Mouse (Mus musculus) lung, embryonic 14.5 days (tissue): ENCODE data around the gene Unc5b. TPM values are rescaled to one million over a fixed set of nuclear protein-coding genes. Genes with fewer than 3 reads are reported as not detected.

Source experiments
- ATAC-seq: fragments of 200-750 bp; cut with Nextera tagmentation; 2 replicates; pipeline ENCODE4 v1.8.0; 2017; ENCODE audit warnings: mild to moderate bottlenecking, moderate TSS enrichment, moderate library complexity; ENCODE audit not compliant: insufficient read depth
- DNase-seq: peaks from one replicate; pipeline ENCODE4 v3.0.0-alpha.2; 2015
- H3K27ac ChIP-seq: fragments of 300-500 bp; sonication (generic); 2 replicates; pipeline ENCODE4 v1.5.1; 2014; ENCODE audit warnings: low read depth, mild to moderate bottlenecking, moderate library complexity
- H3K27me3 ChIP-seq: fragments of 300-500 bp; sonication (generic); 2 replicates; pipeline ENCODE4 v1.6.1; 2014; ENCODE audit warnings: low read length, control low read depth; ENCODE audit not compliant: insufficient read depth
- H3K36me3 ChIP-seq: fragments of 300-500 bp; sonication (generic); 2 replicates; pipeline ENCODE4 v1.6.1; 2014; ENCODE audit warnings: control low read depth; ENCODE audit not compliant: insufficient read depth
- H3K4me1 ChIP-seq: fragments of 300-500 bp; sonication (generic); 2 replicates; pipeline ENCODE4 v1.6.1; 2014; ENCODE audit warnings: antibody characterized with exemption, control low read depth; ENCODE audit not compliant: insufficient read depth
- H3K4me2 ChIP-seq: fragments of 300-500 bp; sonication (generic); 2 replicates; pipeline ENCODE4 v1.6.1; 2014; ENCODE audit warnings: mild to moderate bottlenecking
- H3K4me3 ChIP-seq: fragments of 300-500 bp; sonication (generic); 2 replicates; pipeline ENCODE4 v1.5.1; 2014; ENCODE audit warnings: low read depth, low read length
- H3K9ac ChIP-seq: fragments of 300-500 bp; sonication (generic); 2 replicates; pipeline ENCODE4 v1.6.1; 2014
- H3K9me3 ChIP-seq: fragments of 300-500 bp; sonication (generic); 2 replicates; pipeline ENCODE4 v1.6.1; 2016; ENCODE audit warnings: low read depth, low read length, control low read depth
- CTCF ChIP-seq: IDR thresholded peaks from 2 replicates; pipeline ENCODE4 v1.5.1; 2016; ENCODE audit warnings: antibody characterized with exemption, low read depth
- WGBS: fragments of 180-500 bp; shearing (Covaris S2); extraction: QIAGEN DNeasy Blood & Tissue Kit; methylation state at CpG from one replicate; pipeline ENCODE4 v1.1.7; 2014; 5-methylcytosine and 5-hydroxymethylcytosine counted together
- polyA plus RNA-seq: library from polyadenylated mRNA; unstranded; fragments of >200 nt; fragmentation: Nextera tagmentation; extraction: Ambion mirVana; gene quantifications from 2 replicates; pipeline ENCODE4 v1.2.1, GENCODE M21; 2014

Unc5b gene
- polyA plus RNA-seq, 1 experiment from 2014 or later, result 6.6 TPM

DNA sequence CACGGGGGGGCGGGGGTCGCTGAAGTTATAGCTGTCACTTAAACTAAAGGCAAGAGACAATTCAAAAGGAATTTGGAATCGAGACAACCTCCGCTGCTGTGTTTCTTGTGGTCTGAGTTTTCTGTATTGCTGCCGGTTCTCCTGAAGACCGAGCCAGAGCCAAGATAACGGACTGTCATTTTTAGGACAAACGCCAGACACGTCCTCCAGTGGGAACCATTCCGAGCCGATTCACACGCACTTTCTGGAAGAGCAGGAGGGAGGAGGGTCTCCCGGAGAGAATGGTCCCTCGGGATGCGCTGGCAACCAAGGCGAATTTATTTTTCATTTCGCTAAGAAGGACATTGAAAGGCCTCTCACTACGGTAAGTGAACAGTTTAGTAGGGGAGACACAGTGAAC is 7.4 kb upstream of the Unc5b start:
- Histone ChIP-seq H3K9ac (no peak overlapping the region), H3K9me3 (no peaks in the 10 kb centered on the region), H3K27me3 (no peaks in the 10 kb centered on the region), H3K27ac (no peak overlapping the region), H3K36me3 (no peaks in the 10 kb centered on the region), H3K4me2 (peak overlapping the region; percentile 12; the same call in 1 of the 2 replicates), H3K4me3 (no peak overlapping the region), H3K4me1 (no peaks in the 10 kb centered on the region)
- 36% methylated on average over 19 of the region's 19 CpGs for WGBS
- no peak for TF ChIP-seq CTCF
- no peak for ATAC-seq
- DNase-seq, result peak; percentile 72

DNA sequence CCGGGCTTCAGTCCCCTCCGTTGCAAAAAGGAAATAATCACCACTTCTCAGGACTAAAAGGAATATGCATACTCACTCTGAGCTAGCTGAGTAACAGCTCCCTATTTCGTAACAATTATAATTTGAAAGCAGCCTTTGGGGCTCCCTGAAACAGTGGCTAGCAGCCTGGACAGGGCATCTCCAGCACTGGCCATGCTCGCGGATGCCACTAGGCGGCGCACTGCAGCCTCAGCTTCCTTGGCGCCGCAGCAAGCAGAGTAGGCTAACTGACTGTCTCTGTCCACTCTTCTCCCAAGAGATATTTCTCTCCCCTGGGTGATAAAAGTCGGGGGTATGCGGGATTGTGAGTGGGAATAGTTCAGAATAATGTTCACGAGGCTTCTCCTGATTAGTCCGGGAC is 3.6 kb upstream of the Unc5b start:
- no peak overlapping the region for H3K4me3 ChIP-seq
- DNase-seq, result peak; percentile 91
- WGBS, result 5% methylated on average over 13 of the region's 13 CpGs

DNA sequence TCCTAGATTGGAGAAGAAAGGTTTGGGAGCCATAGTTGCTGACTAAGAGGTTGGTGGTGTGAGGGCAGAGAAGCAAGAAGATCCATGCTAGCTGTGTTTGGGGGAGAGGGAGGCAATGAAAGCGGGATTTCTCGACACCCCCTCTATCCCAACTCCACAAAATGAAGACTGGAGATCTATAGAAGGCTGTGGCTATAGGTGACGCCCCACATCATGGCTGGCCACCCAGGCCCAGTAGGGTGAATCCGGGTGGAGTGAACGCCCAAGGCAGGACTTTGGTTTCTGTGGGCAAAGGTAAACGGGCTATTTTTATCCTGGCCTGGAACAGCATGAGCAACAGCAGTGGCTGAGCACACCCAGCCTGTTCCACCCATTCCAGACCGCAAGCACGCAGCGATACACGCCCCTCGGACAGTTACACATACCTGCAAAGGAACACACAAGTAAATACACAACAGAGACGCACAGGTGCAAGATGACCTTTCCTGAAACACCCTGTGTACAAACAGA is 1.3 kb upstream of the Unc5b start:
- H3K4me2 ChIP-seq, result no peak overlapping the region
- no peak for ATAC-seq
- peaks cover 11% of the 10 kb centered on the region for H3K4me1 ChIP-seq
- no peaks in the 10 kb centered on the region; the same call in 1 of the 2 replicates for H3K27me3 ChIP-seq
- no peak overlapping the region for H3K4me3 ChIP-seq
- 80% methylated on average over 12 of the region's 12 CpGs for WGBS
- no peak overlapping the region for H3K27ac ChIP-seq
- H3K9ac ChIP-seq, result no peak overlapping the region
- no peak for TF ChIP-seq CTCF
- DNase-seq, result no peak
- no peaks in the 10 kb centered on the region for H3K9me3 ChIP-seq
- H3K36me3 ChIP-seq, result no peaks in the 10 kb centered on the region

More for the DNA sequence above, 3.6 kb upstream of the Unc5b start:
- H3K36me3 ChIP-seq, result no peaks in the 10 kb centered on the region
- no peak for ATAC-seq
- no peaks in the 10 kb centered on the region; the same call in 1 of the 2 replicates for H3K4me1 ChIP-seq
- H3K9me3 ChIP-seq, result no peaks in the 10 kb centered on the region
- H3K27me3 ChIP-seq, result no peaks in the 10 kb centered on the region; the same call in 1 of the 2 replicates
- H3K4me2 ChIP-seq, result no peak overlapping the region
- peak; percentile 98 for TF ChIP-seq CTCF
- no peak overlapping the region for H3K27ac ChIP-seq
- H3K9ac ChIP-seq, result no peak overlapping the region

DNA sequence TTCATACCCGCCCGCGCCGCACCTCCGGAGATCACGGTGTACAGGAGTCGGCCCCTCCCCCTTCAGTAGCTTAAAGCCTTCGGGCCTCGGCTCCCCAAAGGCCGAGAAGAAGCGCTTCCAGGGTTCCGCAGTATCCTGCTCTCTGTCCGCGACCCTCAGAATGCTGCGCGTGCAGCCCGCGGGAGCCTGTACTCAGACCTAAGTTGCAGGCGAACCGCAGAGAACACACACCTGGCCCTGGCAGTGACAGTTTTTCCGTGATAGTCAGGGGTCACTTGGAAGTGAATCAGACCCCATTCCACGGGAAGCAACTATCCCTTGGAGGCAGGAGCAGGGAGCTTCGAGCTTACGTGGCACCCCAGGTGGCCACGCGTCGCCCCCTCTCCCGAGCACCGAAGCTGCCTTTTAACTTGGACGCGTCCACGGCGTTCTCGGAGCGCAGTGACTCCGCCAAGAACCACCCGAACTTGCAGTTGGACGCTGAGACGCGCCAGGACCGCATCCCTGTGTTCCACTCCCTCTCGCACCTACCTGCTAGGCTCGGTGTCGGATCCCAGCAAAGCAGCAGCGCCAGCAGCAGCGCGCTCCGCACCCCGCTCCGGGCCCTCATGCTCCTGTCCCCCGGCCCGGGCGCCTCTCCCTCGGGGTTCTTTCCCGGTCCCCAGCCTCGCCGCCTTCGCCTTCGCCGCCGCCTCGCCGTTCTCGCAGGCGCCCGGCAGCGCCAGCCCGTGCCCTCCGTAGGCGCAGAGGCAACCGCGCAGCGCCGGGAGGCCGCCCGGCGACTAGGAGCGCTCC is 628 bp downstream of the Unc5b start:
- H3K4me3 ChIP-seq, result peak overlapping the region; percentile 74
- under 1% methylated on average over 78 of the region's 78 CpGs for WGBS
- peak overlapping the region; percentile 81 for H3K9ac ChIP-seq
- no peaks in the 10 kb centered on the region; the same call in 1 of the 2 replicates for H3K27me3 ChIP-seq
- peak overlapping the region; percentile 90 for H3K4me2 ChIP-seq
- H3K9me3 ChIP-seq, result no peaks in the 10 kb centered on the region
- H3K36me3 ChIP-seq, result no peaks in the 10 kb centered on the region
- DNase-seq (peak; percentile 63), ATAC-seq (peak; percentile 25)
- TF ChIP-seq CTCF, result no peak
- H3K27ac ChIP-seq, result peak overlapping the region; percentile 89
- peaks cover 22% of the 10 kb centered on the region for H3K4me1 ChIP-seq

DNA sequence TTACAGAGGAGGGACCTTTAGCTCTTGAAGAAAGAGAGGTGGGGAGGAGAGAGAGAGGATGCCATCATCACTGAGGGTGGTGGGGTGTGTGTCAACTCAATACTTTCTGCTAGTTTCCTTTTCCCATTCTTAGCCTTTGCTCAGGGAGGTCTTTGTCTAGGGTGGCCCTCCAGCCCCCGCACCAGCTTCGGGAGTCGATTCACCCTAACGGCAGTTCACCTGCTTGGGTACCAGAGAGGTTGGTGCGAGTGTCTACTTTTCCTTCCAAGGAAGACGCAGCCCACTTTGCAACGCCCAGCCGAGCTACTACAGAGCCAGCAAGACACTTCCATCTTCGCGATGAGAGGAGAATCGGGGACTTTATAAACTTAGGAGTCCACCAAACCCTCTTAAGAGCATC is 1.4 kb downstream of the Unc5b start:
- under 1% methylated on average over 11 of the region's 11 CpGs for WGBS
- H3K9ac ChIP-seq, result peak overlapping the region; percentile 81
- no peaks in the 10 kb centered on the region for H3K36me3 ChIP-seq
- H3K4me1 ChIP-seq, result peaks cover 22% of the 10 kb centered on the region
- TF ChIP-seq CTCF, result no peak
- H3K4me2 ChIP-seq, result peak overlapping the region; percentile 90
- H3K4me3 ChIP-seq, result peak overlapping the region; percentile 74
- DNase-seq (no peak), ATAC-seq (no peak)
- H3K9me3 ChIP-seq, result no peaks in the 10 kb centered on the region
- no peaks in the 10 kb centered on the region; the same call in 1 of the 2 replicates for H3K27me3 ChIP-seq
- H3K27ac ChIP-seq, result no peak overlapping the region

DNA sequence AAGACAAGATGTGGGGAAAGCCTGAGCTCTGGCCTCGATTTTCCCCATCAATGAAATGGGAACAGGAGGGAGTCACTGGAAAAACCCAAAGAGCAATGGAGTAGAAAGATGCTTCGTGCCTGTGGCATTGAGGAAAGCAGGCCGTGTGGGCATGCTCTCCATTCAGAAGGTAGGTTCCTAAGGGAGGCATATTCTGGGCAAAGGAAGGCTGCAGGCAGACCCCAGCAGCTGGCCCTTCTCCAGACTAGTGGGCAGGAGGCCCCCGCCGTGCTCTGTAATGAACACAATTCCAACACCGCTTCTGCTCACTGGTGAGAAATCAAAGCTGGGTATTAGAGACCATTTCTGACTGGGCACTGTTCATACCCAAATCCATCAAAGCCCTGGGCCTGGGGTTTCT is 2.3 kb downstream of the Unc5b start:
- DNase-seq (no peak), ATAC-seq (no peak)
- peaks cover 24% of the 10 kb centered on the region for H3K4me1 ChIP-seq
- no peaks in the 10 kb centered on the region for H3K36me3 ChIP-seq
- H3K4me2 ChIP-seq, result peak overlapping the region; percentile 90
- whole genome bisulfite sequencing, result 47% methylated on average over 6 of the region's 6 CpGs
- no peaks in the 10 kb centered on the region for H3K9me3 ChIP-seq
- peak overlapping the region; percentile 74 for H3K4me3 ChIP-seq
- no peak overlapping the region for H3K27ac ChIP-seq
- no peaks in the 10 kb centered on the region; the same call in 1 of the 2 replicates for H3K27me3 ChIP-seq
- TF ChIP-seq CTCF, result no peak
- H3K9ac ChIP-seq, result 0 out of 2 replicates have a peak overlapping the region, but pooled peaks have one; percentile 11
